Mouse (Mus musculus) CH12.LX (cell line): ENCODE results near the gene Prox1. TPM values are rescaled to one million over a fixed set of nuclear protein-coding genes. Genes with fewer than 3 reads are reported as not detected.

Source experiments
- DNase-seq: peaks from one replicate; pipeline ENCODE4 v3.0.0-alpha.2; 2013; ENCODE audit errors: extremely low read depth
- H3K27ac ChIP-seq: 2 replicates; pipeline ENCODE4 v1.5.1; 2012; ENCODE audit warnings: low read depth, mild to moderate bottlenecking, control low read depth, moderate library complexity; ENCODE audit not compliant: insufficient read depth
- H3K27me3 ChIP-seq: replicated peaks from 2 replicates; pipeline ENCODE3; 2012; ENCODE audit warnings: inconsistent platforms
- H3K36me3 ChIP-seq, 2 experiments: replicated peaks in 1 of 2; 2 replicates each; pipeline versions ENCODE3 to v1.6.1; 2012; ENCODE audit warnings: inconsistent platforms in 1 of 2, low read length in 1 of 2, mild to moderate bottlenecking in 1 of 2, mixed read lengths in 1 of 2, moderate library complexity in 1 of 2; ENCODE audit not compliant: control insufficient read depth in 1 of 2, insufficient read depth in 1 of 2
- H3K4me1 ChIP-seq, 2 experiments: 2 replicates each; pipeline ENCODE4 v1.6.1; 2012; ENCODE audit warnings: inconsistent platforms in 1 of 2, moderate library complexity in 1 of 2; ENCODE audit not compliant: insufficient read depth in 2 of 2, control insufficient read depth in 1 of 2
- H3K4me2 ChIP-seq: 2 replicates; pipeline ENCODE4 v1.6.1; 2012; ENCODE audit warnings: low read depth, mild to moderate bottlenecking, control low read depth; ENCODE audit not compliant: poor library complexity, insufficient read depth, severe bottlenecking
- H3K4me3 ChIP-seq, 3 experiments: fragments of 150-350 bp in 1 of 3; sonication (generic) in 1 of 3; replicated peaks in 1 of 3; 2 replicates each; pipeline versions ENCODE3 to v1.5.1; 2011 to 2012; ENCODE audit warnings: low read depth in 2 of 3, low read length in 2 of 3, mild to moderate bottlenecking in 2 of 3, moderate library complexity in 2 of 3, control low read depth in 1 of 3, improper control_type of control experiment in 1 of 3, inconsistent platforms in 1 of 3, mixed read lengths in 1 of 3; ENCODE audit not compliant: poor library complexity in 1 of 3
- H3K79me2 ChIP-seq: replicated peaks from 2 replicates; pipeline ENCODE4 v1.6.1; 2012; ENCODE audit warnings: mild to moderate bottlenecking, moderate library complexity; ENCODE audit not compliant: control insufficient read depth, poor library complexity, insufficient read depth, severe bottlenecking; ENCODE audit errors: extremely low read depth
- H3K9ac ChIP-seq: 2 replicates; pipeline ENCODE4 v1.6.1; 2012; ENCODE audit warnings: low read depth, mild to moderate bottlenecking, control low read depth, moderate library complexity; ENCODE audit not compliant: insufficient read depth
- H3K9me3 ChIP-seq: replicated peaks from 2 replicates; pipeline ENCODE3; 2012; ENCODE audit warnings: low read length, inconsistent platforms, mixed read lengths
- BHLHE40 ChIP-seq: IDR thresholded peaks from 2 replicates; pipeline ENCODE4 v1.6.1; 2011; ENCODE audit warnings: mild to moderate bottlenecking, low read depth, low read length, improper control_type of control experiment
- CHD2 ChIP-seq: IDR thresholded peaks from 2 replicates; pipeline ENCODE4 v1.6.1; 2011; ENCODE audit warnings: low read length, improper control_type of control experiment
- CTCF ChIP-seq, 2 experiments: IDR thresholded peaks in 1 of 2; conservative IDR thresholded peaks in 1 of 2; 2 replicates each; pipeline ENCODE4 v1.5.1; 2011 to 2012; ENCODE audit warnings: low read depth in 2 of 2, low read length in 2 of 2, improper control_type of control experiment in 1 of 2, inconsistent platforms in 1 of 2, mild to moderate bottlenecking in 1 of 2, moderate library complexity in 1 of 2
- E2F4 ChIP-seq: IDR thresholded peaks from 2 replicates; pipeline ENCODE4 v1.6.1; 2011; ENCODE audit warnings: low read depth, low read length, improper control_type of control experiment; ENCODE audit not compliant: insufficient replicate concordance
- ELF1 ChIP-seq: IDR thresholded peaks from 2 replicates; pipeline ENCODE4 v1.6.1; 2014; ENCODE audit warnings: low read depth, mild to moderate bottlenecking, inconsistent platforms, low read length, improper control_type of control experiment
- ETS1 ChIP-seq: conservative IDR thresholded peaks from 2 replicates; pipeline ENCODE4 v1.6.1; 2012; ENCODE audit warnings: low read depth, mild to moderate bottlenecking, inconsistent platforms, low read length, improper control_type of control experiment, moderate library complexity
- GABPA ChIP-seq: IDR thresholded peaks from 2 replicates; pipeline ENCODE4 v1.6.1; 2012; ENCODE audit warnings: low read depth, low read length, improper control_type of control experiment, inconsistent platforms; ENCODE audit not compliant: insufficient replicate concordance
- JUN ChIP-seq: IDR thresholded peaks from 2 replicates; pipeline ENCODE4 v1.6.1; 2011; ENCODE audit warnings: low read depth, mild to moderate bottlenecking, low read length, improper control_type of control experiment, moderate library complexity; ENCODE audit not compliant: insufficient read depth
- JUND ChIP-seq: conservative IDR thresholded peaks from 2 replicates; pipeline ENCODE4 v1.6.1; 2011; ENCODE audit warnings: low read depth, low read length, improper control_type of control experiment
- MAX ChIP-seq: IDR thresholded peaks from 2 replicates; pipeline ENCODE4 v1.6.1; 2011; ENCODE audit warnings: low read length, improper control_type of control experiment
- MYC ChIP-seq: IDR thresholded peaks from 2 replicates; pipeline ENCODE4 v1.6.1; 2011; ENCODE audit warnings: low read depth, mild to moderate bottlenecking, improper control_type of control experiment, low read length
- NELFE ChIP-seq: IDR thresholded peaks from 2 replicates; pipeline ENCODE4 v1.6.1; 2011; ENCODE audit warnings: low read depth, low read length, improper control_type of control experiment
- NRF1 ChIP-seq: IDR thresholded peaks from 2 replicates; pipeline ENCODE4 v1.6.1; 2014; ENCODE audit warnings: low read depth, mild to moderate bottlenecking, inconsistent platforms, low read length, improper control_type of control experiment, moderate library complexity
- PAX5 ChIP-seq: IDR thresholded peaks from 2 replicates; pipeline ENCODE4 v1.6.1; 2012; ENCODE audit warnings: low read length, inconsistent platforms, mixed read lengths
- POLR2AphosphoS2 ChIP-seq: IDR thresholded peaks from 2 replicates; pipeline ENCODE4 v1.6.1; 2011; ENCODE audit warnings: low read depth, low read length, improper control_type of control experiment
- RAD21 ChIP-seq: IDR thresholded peaks from 2 replicates; pipeline ENCODE4 v1.6.1; 2011; ENCODE audit warnings: low read depth, mild to moderate bottlenecking, low read length, improper control_type of control experiment, moderate library complexity
- SMC3 ChIP-seq: IDR thresholded peaks from 2 replicates; pipeline ENCODE4 v1.6.1; 2011; ENCODE audit warnings: low read depth, low read length, improper control_type of control experiment
- ZMIZ1 ChIP-seq: IDR thresholded peaks from 2 replicates; pipeline ENCODE4 v1.6.1; 2012; ENCODE audit warnings: low read depth, mild to moderate bottlenecking, inconsistent platforms, low read length, improper control_type of control experiment
- ZNF384 ChIP-seq: IDR thresholded peaks from 2 replicates; pipeline ENCODE4 v1.6.1; 2012; ENCODE audit warnings: low read depth, low read length, improper control_type of control experiment, inconsistent platforms
- dilution Hi-C: fragments of 300-500 bp; cut with MboI; formaldehyde crosslinking; loops from 2 replicates; pipeline ENCODE4 v1.14.3; 2020; ENCODE audit warnings: low sequenced_read_pairs; ENCODE audit not compliant: extremely low pct_unique_long_range_greater_than_20kb, extremely low pct_ligation_motif_present
- in situ Hi-C: fragments of 300-500 bp; cut with MboI; formaldehyde crosslinking; loops from 3 replicates; pipeline ENCODE4 v1.14.3; 2019; ENCODE audit warnings: low sequenced_read_pairs, low pct_ligation_motif_present, low pct_unique_long_range_greater_than_20kb, mixed read lengths
- polyA plus RNA-seq: library from polyadenylated mRNA; unstranded; fragments of >175 nt; gene quantifications from 2 replicates; pipeline ENCODE4 v1.2.1, GENCODE M21; 2012; ENCODE audit warnings: low read depth; ENCODE audit not compliant: insufficient read length
- total RNA-seq, 2 experiments: library from RNA; depleted of rRNA; stranded (reverse); fragments of 300-350 nt in 1 of 2; fragments of >200 nt in 1 of 2; gene quantifications; 2 replicates each; pipeline ENCODE4 v1.2.3; 2012 to 2014

Prox1 gene
- total and polyA plus RNA-seq, 3 experiments, result 0.04 to 0.27 TPM; not detected in 1

GRCm38 (mm10) chr1:190168115-190168514 lies 2.4 kb downstream of the Prox1 start:
- H3K9me3 ChIP-seq, result peaks cover 11% of the 10 kb centered on the region
- H3K4me1 ChIP-seq, result peaks cover 0 to 14% of the 10 kb centered on the region in 2 experiments; a peak in 2 of 4 replicates
- H3K4me3 ChIP-seq, result no peak overlapping the region
- dilution Hi-C loops, result no loop called here
- no peaks in the 10 kb centered on the region for H3K79me2 ChIP-seq
- H3K4me2 ChIP-seq, result no peak overlapping the region
- H3K27ac ChIP-seq, result no peak overlapping the region
- H3K9ac ChIP-seq, result no peak overlapping the region
- no peak for DNase-seq
- H3K27me3 ChIP-seq, result peaks cover 58% of the 10 kb centered on the region
- in situ Hi-C loops, result no loop called here
- TF ChIP-seq POLR2AphosphoS2 (no peak), E2F4 (no peak), CHD2 (no peak), SMC3 (no peak), NRF1 (no peak), CTCF (conservative IDR thresholded peaks at IDR 0.05 in 1 of 2, IDR thresholded peaks at IDR 0.05 in 1 of 2; ENCODE audit: low read depth in 2 of 2, low read length in 2 of 2) (no peak), ZNF384 (no peak), JUN (no peak)
- no peaks in the 10 kb centered on the region for H3K36me3 ChIP-seq

GRCm38 (mm10) chr1:190167609-190168008 lies 2.9 kb downstream of the Prox1 start:
- Histone ChIP-seq H3K9me3 (peaks cover 7% of the 10 kb centered on the region), H3K4me3 (no peak overlapping the region), H3K27ac (no peak overlapping the region), H3K36me3 (no peaks in the 10 kb centered on the region), H3K4me2 (no peak overlapping the region), H3K4me1 (peaks cover 0 to 14% of the 10 kb centered on the region in 2 experiments; a peak in 2 of 4 replicates), H3K9ac (no peak overlapping the region), H3K79me2 (no peaks in the 10 kb centered on the region), H3K27me3 (peaks cover 55% of the 10 kb centered on the region)
- in situ Hi-C loops (no loop called here), dilution Hi-C loops (no loop called here)
- no peak for DNase-seq
- TF ChIP-seq ELF1 (no peak), BHLHE40 (no peak), PAX5 (no peak), NELFE (no peak), MAX (no peak), RAD21 (no peak), ZMIZ1 (no peak), JUND (no peak), GABPA (no peak), MYC (no peak), CHD2 (no peak), ETS1 (no peak)
